Mouse (Mus musculus): Measurements from ENCODE around the gene Rtbdn. TPM values are rescaled to one million over a fixed set of nuclear protein-coding genes. Genes with fewer than 3 reads are reported as not detected.

Gene Rtbdn
- polyA plus RNA-seq, 1 experiment: not detected

GRCm38 (mm10) chr8:84995680-84996079 lies 48.9 kb downstream of the Rtbdn start:
- TF ChIP-seq GATA1 (IDR thresholded peaks at IDR 0.05; ENCODE audit: low read length): no peak

DNA sequence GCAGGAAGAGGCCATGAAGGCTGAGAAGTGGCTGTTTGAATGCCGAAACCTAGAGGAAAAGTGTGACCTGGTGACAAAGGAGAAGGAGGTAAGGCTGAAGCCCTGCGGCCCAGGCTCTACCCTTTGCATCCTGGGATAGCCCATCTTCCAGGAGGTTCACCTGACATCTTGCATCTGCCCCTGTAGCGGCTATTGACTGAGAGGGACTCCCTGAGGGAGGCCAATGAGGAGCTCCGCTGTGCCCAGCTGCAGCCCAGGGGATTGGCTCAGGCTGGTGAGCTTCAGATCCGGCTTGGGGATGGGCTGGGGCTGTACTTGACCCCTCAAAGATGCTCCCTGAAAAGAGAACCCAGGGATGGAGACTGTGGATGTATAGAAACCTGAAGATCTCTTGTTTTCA lies 50.2 kb downstream of the Rtbdn start:
- TF ChIP-seq GATA1 (IDR thresholded peaks at IDR 0.05; ENCODE audit: low read length): no peak

DNA sequence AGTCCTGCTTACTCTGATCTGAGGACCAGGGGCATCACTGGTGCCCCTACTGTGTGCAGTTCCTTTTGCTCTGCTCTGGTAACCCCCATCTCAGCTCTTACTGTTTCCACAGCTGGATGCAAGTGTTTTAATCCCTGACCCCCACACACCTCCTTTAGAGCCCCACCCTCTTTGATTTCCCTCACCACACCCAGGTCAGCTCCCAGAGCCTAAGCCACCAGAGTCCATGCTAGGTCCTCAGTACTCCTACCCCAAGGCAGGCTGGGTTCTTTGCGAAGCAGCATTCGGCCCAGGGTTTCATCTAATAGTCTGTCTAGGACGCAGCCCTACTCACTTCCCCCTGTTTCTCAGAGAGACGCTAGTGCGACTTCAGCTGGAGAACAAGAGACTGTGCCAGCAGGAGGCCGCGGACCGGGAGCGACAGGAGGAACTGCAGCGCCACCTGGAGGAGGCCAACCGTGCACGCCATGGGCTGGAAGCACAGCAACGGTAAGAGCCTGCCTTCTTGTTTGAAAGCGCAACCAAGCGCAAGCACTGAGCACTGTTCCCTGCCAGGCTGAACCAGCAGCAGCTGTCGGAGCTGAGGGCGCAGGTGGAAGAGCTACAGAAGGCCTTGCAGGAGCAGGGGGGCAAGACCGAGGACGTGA lies 51.0 kb downstream of the Rtbdn start:
- no peak for TF ChIP-seq GATA1 (IDR thresholded peaks at IDR 0.05; ENCODE audit: low read length)

Other genes with a start within 250 kb of the Rtbdn start
- gene Lyl1, start 245.5 kb upstream of the Rtbdn start, polyA plus RNA-seq (2012): 435 and 447 TPM in 2 replicates
- 17.8 and 20.7 TPM in 2 replicates for gene G430095P16Rik, start 224.0 kb upstream of the Rtbdn start, polyA plus RNA-seq (2012)
- gene Nfix, start 146.6 kb upstream of the Rtbdn start, polyA plus RNA-seq (2012): 16.4 and 17.8 TPM in 2 replicates
- gene Dand5, start 124.2 kb upstream of the Rtbdn start, polyA plus RNA-seq (2012): 1.6 and 1.7 TPM in 2 replicates
- gene Gadd45gip1, start 115.5 kb upstream of the Rtbdn start, polyA plus RNA-seq (2012): 88.2 and 112 TPM in 2 replicates
- 615 and 707 TPM in 2 replicates for gene Rad23a, start 106.3 kb upstream of the Rtbdn start, polyA plus RNA-seq (2012)
- gene Calr, start 100.1 kb upstream of the Rtbdn start, polyA plus RNA-seq (2012): 315 and 318 TPM in 2 replicates
- gene Farsa, start 90.0 kb upstream of the Rtbdn start, polyA plus RNA-seq (2012): 149 and 179 TPM in 2 replicates
- gene Syce2, start 74.9 kb upstream of the Rtbdn start, polyA plus RNA-seq (2012): 77.8 and 102 TPM in 2 replicates
- 89.9 and 98.4 TPM in 2 replicates for gene Gcdh, start 53.1 kb upstream of the Rtbdn start, polyA plus RNA-seq (2012)
- 371 and 477 TPM in 2 replicates for gene Klf1, start 45.1 kb upstream of the Rtbdn start, polyA plus RNA-seq (2012)
- gene Dnase2a, start 38.4 kb upstream of the Rtbdn start, polyA plus RNA-seq (2012): 25.4 and 75.0 TPM in 2 replicates
- 0.46 and 0.50 TPM in 2 replicates for gene Mast1, start 9.6 kb upstream of the Rtbdn start, polyA plus RNA-seq (2012)
- gene Gm49661, start 22.4 kb downstream of the Rtbdn start, polyA plus RNA-seq (2012): not detected in 2 replicates
- 29.7 and 136 TPM in 2 replicates for gene Prdx2, start 22.6 kb downstream of the Rtbdn start, polyA plus RNA-seq (2012)
- 725 and 803 TPM in 2 replicates for gene Rnaseh2a, start 22.8 kb downstream of the Rtbdn start, polyA plus RNA-seq (2012)
- gene Junb, start 31.7 kb downstream of the Rtbdn start, polyA plus RNA-seq (2012): 68.1 and 95.2 TPM in 2 replicates
- 10.7 and 11.9 TPM in 2 replicates for gene Hook2, start 43.6 kb downstream of the Rtbdn start, polyA plus RNA-seq (2012)
- 0.03 TPM in 2 replicates for gene Best2, start 67.5 kb downstream of the Rtbdn start, polyA plus RNA-seq (2012)
- 97.2 and 187 TPM in 2 replicates for gene Asna1, start 78.3 kb downstream of the Rtbdn start, polyA plus RNA-seq (2012)
- 299 and 448 TPM in 2 replicates for gene Trir, start 79.8 kb downstream of the Rtbdn start, polyA plus RNA-seq (2012)
- 17.1 and 25.1 TPM in 2 replicates for gene Tnpo2, start 89.9 kb downstream of the Rtbdn start, polyA plus RNA-seq (2012)
- gene Fbxw9, start 113.1 kb downstream of the Rtbdn start, polyA plus RNA-seq (2012): 24.7 and 27.7 TPM in 2 replicates
- gene Gm5741, start 121.0 kb downstream of the Rtbdn start, polyA plus RNA-seq (2012): 1.1 and 1.3 TPM in 2 replicates
- gene Dhps, start 124.8 kb downstream of the Rtbdn start, polyA plus RNA-seq (2012): 35.9 and 40.4 TPM in 2 replicates
- gene Wdr83os, start 133.7 kb downstream of the Rtbdn start, polyA plus RNA-seq (2012): 4.1 and 22.5 TPM in 2 replicates
- 18.1 and 45.7 TPM in 2 replicates for gene Wdr83, start 134.3 kb downstream of the Rtbdn start, polyA plus RNA-seq (2012)
- gene Man2b1, start 136.3 kb downstream of the Rtbdn start, polyA plus RNA-seq (2012): 9.5 and 11.4 TPM in 2 replicates
- not detected in 2 replicates for gene Zfp791, start 176.1 kb downstream of the Rtbdn start, polyA plus RNA-seq (2012)
- gene Cks1brt, start 204.9 kb downstream of the Rtbdn start, polyA plus RNA-seq (2012): not detected in 2 replicates